Mouse (Mus musculus) mesoderm, embryonic 11.5 days (tissue): ENCODE measurements around the gene Nthl1.
"Not testable (repeated sequence)": the region's sequence is repeated elsewhere in the genome, so short reads cannot be mapped to it uniquely, and the experiment has no call there.

Experiments
- DNase-seq: peaks from one replicate; pipeline ENCODE4 v3.0.0-alpha.2; 2012; ENCODE audit warnings: low read depth, low spot score

Nthl1 gene

DNA sequence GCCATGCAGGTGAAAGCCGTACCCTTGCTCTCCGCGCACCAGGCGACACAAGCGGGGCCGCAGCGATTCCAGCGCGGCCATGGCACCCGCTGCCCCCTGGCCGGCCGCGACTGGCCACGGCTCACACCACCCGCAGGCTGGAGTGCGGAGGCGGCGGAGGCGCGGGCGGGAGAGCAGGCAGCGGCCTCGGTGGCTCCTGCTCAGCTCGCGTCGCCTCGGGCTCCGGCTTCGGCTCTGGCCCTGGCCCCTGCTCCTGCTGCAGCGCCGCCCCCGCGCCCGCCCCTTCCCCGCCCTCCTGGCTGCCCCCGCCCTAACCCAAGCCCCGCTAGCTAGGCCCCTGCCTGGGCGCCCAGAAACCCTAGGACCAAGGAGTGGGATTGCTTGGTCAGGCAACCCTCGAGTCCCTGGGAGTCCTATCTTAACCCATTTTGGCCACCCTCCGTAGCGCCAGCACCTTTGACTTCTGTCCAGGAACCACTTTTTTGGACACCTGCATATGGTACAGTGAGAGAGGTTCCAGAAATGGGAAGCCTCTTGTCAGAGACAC is 17.7 kb downstream of the Nthl1 start, which contains the start of gene Slc9a3r2:
Slc9a3r2 (minus strand) TSS at position 258 of the 547 bp plus-strand sequence.
- DNase-seq: peak; percentile 35

DNA sequence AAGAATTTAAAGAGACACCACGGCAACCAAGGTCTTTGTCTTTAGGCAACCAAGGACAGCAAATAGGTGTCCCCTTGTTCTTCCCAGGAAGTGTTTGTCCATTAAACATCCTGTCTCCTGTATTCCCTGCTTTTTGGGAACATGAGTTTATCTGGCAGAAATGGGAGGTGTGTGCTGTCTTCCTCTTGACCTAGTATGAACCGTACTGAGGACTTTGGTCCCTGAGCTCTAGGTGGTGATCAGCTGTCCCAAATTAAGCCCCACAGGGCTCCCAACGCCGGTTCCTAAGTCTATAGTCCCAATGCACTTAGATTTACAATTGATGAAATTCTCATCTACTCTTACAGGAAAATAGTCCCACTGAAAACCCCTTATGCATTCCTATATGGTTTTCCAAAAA is 18.3 kb downstream of the Nthl1 start:
- DNase-seq: no peak

GRCm38 (mm10) chr17:24651835-24652234 is 19.4 kb downstream of the Nthl1 start:
- DNase-seq: no peak

DNA sequence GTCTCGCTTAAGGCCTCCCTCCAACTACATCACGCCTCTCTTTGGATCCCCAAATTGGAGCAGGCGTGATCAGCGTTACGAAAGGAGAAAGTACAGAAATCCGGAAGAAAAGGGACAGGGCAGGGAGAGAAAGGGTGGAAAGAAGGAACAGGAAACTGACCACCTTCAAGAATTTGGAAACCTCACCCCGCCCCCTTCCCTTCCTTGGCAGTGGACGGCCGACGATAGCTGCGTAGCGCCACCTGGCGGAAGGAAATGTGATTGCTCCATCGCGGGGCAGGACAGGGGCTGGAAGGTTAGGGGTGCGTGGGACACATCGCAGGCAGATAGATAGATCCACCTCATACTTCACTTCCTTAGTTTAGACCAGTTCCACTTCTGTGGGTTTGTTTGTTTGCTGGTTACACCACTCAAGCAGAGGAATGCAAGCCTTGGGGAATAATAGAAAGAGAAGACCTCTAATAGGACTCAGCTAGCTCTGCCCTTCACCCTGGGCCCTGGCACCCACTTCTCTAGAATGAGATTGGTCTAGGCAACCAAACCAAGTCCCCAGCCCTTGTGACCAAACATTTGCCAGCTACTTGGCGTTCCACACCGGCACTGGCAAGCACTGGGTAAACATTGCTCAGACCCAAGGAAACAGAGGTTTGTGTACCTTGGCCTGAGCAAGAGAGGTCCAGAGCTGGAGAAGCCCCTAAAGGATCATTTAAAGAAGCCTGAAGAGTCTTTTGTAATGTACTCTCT is 21.7 kb downstream of the Nthl1 start:
- peak; percentile 56 for DNase-seq

DNA sequence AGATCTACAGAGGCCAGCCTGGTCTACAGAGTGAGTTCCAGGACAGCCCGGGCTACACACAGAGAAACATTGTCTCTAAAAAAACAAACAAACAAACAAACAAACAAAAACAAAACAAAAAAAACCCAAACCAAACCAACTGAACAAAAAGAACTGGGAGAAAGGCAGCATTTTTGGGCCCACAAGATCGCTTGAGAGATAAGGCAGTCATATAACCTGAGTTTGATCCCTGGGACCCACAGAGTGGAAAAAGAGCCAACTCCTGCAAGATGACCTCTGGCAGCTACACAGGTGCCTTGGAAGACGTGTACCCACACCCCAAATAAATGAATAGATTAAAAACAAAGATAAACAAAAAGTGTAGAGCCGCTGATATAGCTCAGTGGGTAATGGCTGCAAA is 22.5 kb downstream of the Nthl1 start:
- DNase-seq: no peak

GRCm38 (mm10) chr17:24658017-24658758 is 25.7 kb downstream of the Nthl1 start, which contains the start of gene Npw:
Gene Npw (minus strand): TSS chr17:24658457.
- peak; percentile 34 for DNase-seq

DNA sequence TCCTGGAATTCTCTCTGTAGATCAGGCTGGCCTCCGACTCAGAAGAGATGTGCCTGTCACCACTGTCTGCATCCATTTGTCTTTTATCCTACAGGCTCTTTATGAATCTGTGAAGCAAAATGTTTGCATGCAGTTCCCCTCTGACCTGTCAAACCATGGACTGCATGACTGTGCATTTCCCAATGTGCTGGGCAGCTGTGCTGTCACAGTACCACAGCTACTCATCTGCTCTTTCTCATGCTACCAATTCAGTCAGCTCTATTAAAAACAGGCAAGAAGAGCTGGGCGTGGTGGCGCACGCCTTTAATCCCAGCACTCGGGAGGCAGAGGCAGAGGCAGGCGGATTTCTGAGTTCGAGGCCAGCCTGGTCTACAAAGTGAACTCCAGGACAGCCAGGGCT is 34.5 kb downstream of the Nthl1 start:
- DNase-seq: not testable (repeated sequence)

- peak; percentile 64 for DNase-seq
Measured at GRCm38 (mm10) chr17:24667416-24667815, 34.9 kb downstream of the Nthl1 start.

GRCm38 (mm10) chr17:24669214-24669544 is 36.7 kb downstream of the Nthl1 start:
- not testable (repeated sequence) for DNase-seq

DNA sequence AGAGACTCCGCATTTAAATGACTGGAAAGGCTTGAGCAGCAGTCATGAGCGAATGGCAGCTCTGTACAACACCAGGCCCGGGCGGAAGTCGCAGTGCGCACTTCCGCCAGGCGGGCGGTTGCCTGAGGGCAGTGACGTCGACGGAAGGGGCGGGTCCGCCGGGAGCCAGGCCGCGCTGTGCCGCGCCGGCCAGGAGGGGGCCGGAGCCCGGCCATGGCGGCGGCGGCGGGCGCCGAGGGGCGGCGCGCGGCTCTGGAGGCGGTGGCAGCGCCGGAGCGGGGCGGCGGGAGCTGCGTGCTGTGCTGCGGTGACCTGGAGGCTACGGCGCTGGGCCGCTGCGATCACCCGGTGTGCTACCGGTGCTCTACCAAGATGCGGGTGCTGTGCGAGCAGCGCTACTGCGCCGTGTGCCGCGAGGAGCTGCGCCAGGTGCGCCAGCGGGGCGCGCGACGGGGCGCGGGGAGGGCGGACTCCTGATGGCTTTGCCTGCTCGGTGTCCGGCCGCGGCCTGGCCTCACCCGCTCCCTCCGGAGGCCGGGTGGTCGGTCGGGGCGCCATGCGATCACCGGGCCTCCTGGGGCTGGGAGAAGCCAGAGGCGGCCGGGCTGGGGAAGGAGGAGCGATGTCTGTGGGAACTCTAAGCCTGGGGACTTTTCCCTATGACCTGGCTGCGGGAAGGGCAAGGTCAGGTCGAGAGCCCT is 37.2 kb downstream of the Nthl1 start, which contains the start of gene Zfp598:
Zfp598 (plus strand) TSS at position 143 of the 701 bp plus-strand sequence.
- peak; percentile 95 for DNase-seq

GRCm38 (mm10) chr17:24670246-24670844 is 37.9 kb downstream of the Nthl1 start:
- no peak for DNase-seq

GRCm38 (mm10) chr17:24671346-24671745 is 38.9 kb downstream of the Nthl1 start:
- no peak for DNase-seq

DNA sequence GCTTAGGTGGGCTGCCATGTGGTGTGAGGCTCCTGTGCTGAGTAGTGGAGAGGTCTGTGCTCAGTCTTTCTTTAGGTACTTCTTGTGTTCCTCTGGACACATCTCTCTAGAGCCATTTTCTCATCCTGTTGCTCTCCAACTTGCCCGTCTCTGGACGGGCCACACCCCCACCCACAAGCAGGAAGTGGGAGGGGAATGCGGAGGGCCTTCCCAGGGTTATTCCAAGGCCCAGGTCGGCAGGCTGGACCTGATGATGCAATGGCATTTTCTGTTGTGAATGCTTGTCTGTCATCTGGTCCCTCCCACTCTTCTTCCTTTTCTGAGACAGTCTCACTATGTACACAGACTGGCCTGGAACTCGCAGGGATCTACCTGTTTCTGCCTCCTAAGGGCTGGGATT is 39.7 kb downstream of the Nthl1 start:
- no peak for DNase-seq

GRCm38 (mm10) chr17:24674277-24674676 is 41.8 kb downstream of the Nthl1 start:
- DNase-seq: no peak

DNA sequence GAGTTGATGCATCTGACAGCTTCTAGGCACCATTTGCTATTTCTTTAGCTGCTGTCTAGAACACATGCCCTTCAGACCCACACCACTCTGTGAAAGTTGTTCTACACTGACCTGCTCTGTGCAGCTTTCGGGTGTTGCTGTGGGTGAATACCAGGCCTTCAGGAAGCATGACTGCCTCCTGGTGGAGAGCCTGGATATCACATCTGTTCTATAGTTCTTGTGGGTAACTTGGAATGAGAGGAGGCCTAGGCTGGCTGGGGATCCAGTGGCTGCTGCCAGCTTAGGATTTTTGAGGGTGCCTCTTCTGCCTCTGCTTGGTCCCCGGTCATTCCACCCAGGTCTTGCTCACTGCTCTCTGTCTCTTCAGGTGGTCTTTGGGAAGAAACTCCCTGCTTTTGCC is 43.7 kb downstream of the Nthl1 start:
- peak; percentile 84 for DNase-seq

- DNase-seq: no peak
Measured at GRCm38 (mm10) chr17:24676877-24677276, 44.4 kb downstream of the Nthl1 start.

DNA sequence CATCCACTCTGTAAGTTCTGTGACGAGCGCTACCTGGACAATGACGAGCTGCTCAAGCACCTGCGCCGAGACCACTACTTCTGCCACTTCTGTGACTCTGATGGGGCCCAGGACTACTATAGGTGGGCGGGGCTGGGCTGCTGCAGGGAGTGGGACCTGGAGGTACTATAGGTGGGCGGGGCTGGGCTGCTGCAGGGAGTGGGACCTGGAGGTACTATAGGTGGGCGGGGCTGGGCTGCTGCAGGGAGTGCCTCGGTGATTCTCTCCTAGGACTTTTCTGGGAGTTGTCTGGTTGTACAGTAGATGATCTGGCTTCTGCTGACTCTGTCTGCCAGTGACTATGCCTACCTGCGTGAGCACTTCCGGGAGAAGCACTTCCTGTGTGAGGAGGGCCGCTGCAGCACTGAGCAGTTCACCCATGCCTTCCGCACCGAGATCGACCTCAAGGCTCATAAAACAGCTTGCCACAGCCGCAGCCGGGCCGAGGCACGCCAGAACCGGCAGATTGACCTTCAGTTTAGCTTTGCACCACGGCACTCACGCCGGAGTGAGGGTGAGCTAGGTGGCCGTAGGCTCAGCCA is 45.1 kb downstream of the Nthl1 start:
- DNase-seq: no peak

GRCm38 (mm10) chr17:24686514-24686913 is 54.0 kb downstream of the Nthl1 start:
- no peak for DNase-seq

DNA sequence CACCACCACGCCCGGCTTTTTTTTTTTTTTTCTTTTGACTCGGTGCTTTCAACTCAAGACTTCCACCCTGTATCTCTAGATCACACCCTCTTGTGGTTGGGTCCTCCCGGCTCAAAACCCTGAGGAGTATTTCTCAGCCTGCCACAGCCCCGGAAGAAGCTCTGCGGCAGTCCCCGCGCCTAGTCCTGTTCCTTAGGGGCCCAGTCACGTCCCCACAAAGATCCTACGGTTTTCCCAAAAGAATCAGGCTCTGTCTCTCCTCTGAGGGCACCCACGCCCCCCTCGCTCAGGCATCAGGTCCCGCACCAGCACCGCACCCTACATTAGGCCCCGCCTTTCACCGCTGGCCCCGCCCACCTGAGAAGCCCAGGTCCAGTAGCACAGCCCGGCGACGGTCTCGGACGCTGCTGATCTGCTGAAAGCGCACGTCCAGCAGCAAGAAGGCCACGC is 54.7 kb downstream of the Nthl1 start:
- DNase-seq: no peak

- no peak for DNase-seq
Measured at GRCm38 (mm10) chr17:24687599-24687998, 55.1 kb downstream of the Nthl1 start.
